Mouse (Mus musculus): Measurements from ENCODE around the gene Il7r. TPM values are rescaled to one million over a fixed set of nuclear protein-coding genes. Genes with fewer than 3 reads are reported as not detected.

The Il7r gene
- total and polyA plus RNA-seq, 3 experiments = not detected

DNA sequence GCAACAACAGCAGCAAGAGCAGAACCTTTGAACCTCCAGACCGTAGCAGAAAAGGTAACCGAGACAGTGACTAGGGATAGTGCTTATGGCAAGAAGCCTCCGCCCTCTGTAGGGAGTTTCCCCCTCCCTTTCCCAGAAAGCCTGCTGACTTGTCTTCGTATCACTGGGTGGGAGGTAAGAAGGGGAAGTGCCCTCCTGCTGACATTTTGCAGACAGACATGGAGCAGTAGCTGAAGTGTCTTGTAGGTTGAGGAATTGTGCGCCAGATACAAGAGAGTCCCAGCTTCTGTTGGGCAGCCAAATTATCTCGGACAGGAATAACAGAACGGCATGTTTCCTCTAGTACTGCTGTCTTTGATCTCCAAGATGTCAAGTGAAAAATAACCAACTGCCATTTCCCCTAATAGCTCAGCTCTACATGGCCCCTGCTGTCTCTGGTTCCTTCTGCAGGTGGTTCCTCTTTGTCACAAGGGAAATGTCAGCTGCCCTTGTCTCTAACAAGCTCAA, 66.4 kb downstream of the Il7r start (continued):
- TF ChIP-seq GABPA (IDR thresholded peaks at IDR 0.05; ENCODE audit: low read depth, low read length) (no peak), E2F4 (IDR thresholded peaks at IDR 0.05; ENCODE audit: borderline replicate concordance, low read depth, low read length) (no peak), HCFC1 (IDR thresholded peaks at IDR 0.05; ENCODE audit: low read depth, low read length) (no peak), ZNF384 (IDR thresholded peaks at IDR 0.05; ENCODE audit: low read depth, low read length) (no peak), CHD1 (IDR thresholded peaks at IDR 0.05; ENCODE audit: low read depth, low read length) (0 out of 2 replicates have a peak, but pooled peaks have one; percentile 34), ZKSCAN1 (IDR thresholded peaks at IDR 0.05; ENCODE audit: low read depth, low read length) (no peak), ZC3H11A (IDR thresholded peaks at IDR 0.05; ENCODE audit: low read depth, low read length) (no peak), UBTF (IDR thresholded peaks at IDR 0.05; ENCODE audit: borderline replicate concordance, insufficient read depth, low read depth, low read length) (no peak), MAFK (IDR thresholded peaks at IDR 0.05; ENCODE audit: borderline replicate concordance, low read depth, low read length) (no peak), TBP (IDR thresholded peaks at IDR 0.05; ENCODE audit: low read depth, low read length) (no peak), GATA1 (IDR thresholded peaks at IDR 0.05; ENCODE audit: low read depth, low read length) (no peak)

Other genes with a start within 250 kb of the Il7r start
- gene Ugt3a2, start 194.6 kb downstream of the Il7r start, total RNA-seq (2012; rRNA removed) = not detected in 2 replicates
- not detected for gene Ugt3a2, start 194.6 kb downstream of the Il7r start, polyA plus RNA-seq (2012; ENCODE audit: insufficient read depth in 1 of 2, insufficient read length in 2 of 2, low read depth in 1 of 2, low replicate concordance in 2 of 2, missing spikeins in 1 of 2)
- not detected in 2 replicates for gene Capsl, start 94.1 kb downstream of the Il7r start, total RNA-seq (2012; rRNA removed)
- not detected for gene Capsl, start 94.1 kb downstream of the Il7r start, polyA plus RNA-seq (2012; ENCODE audit: insufficient read depth in 1 of 2, insufficient read length in 2 of 2, low read depth in 1 of 2, low replicate concordance in 2 of 2, missing spikeins in 1 of 2)
- 0.08 TPM in 1 of 2 replicates, not detected in the other for gene Spef2, start 218.7 kb upstream of the Il7r start, total RNA-seq (2012; rRNA removed)
- gene Spef2, start 218.7 kb upstream of the Il7r start, polyA plus RNA-seq (2012; ENCODE audit: insufficient read depth in 1 of 2, insufficient read length in 2 of 2, low read depth in 1 of 2, low replicate concordance in 2 of 2, missing spikeins in 1 of 2) = not detected